14 mouse cellular contexts compared by ENCODE assay signal in the genomic region with DNA sequence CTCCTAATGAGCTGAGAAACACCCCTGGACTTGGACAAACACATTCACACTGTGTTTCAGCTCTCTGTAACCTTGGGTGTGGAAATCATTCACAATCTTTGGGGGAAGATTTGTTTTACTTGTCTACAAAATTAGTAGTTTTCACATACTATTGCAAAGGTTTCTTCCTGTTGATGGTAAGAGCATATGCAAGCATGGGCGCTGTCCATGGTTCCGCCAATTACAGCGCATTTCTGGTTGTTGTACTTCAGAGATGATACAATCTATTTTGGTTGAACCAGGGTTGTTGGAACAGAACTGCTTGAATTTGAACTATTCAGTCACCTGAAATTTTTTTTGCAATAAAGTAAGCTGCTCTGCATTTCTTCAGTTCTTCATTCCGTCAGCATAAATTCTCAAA. TPM values are rescaled to one million over a fixed set of nuclear protein-coding genes. Genes with fewer than 3 reads are reported as not detected.
DNase-seq lines count a peak whose midpoint lies in the region; ATAC-seq and TF ChIP-seq lines count a peak whose summit lies in the region.
"Had no signal": no experiment of that assay in that cellular context is flagged by ENCODE, and none has a peak within 500 bp of the region (broad histone marks: within the 10 kb centered on the region; RNA-seq: fewer than 3 reads in every experiment).

No protein-coding gene starts in this region.

- H3K4me1 ChIP-seq in kidney, embryonic 15.5 days: no peaks in the 10 kb centered on the region
- 0 out of 4 replicates have a peak, but pooled peaks cover 0 to 3% of the 10 kb centered on the region in 2 experiments for H3K4me1 ChIP-seq in ES-E14 (ENCODE audit: control insufficient read depth in 2 of 2, insufficient read depth in 2 of 2, low read length in 2 of 2, poor library complexity in 1 of 2)
- H3K4me1 ChIP-seq in limb, embryonic 11.5 days (ENCODE audit: control insufficient read depth, insufficient read depth, low read length): no peaks in the 10 kb centered on the region
- H3K4me1 ChIP-seq: megakaryocyte, embryonic 14.5 days had no signal

- H3K27me3 ChIP-seq in kidney, embryonic 15.5 days: no peaks in the 10 kb centered on the region
- no peaks in the 10 kb centered on the region for H3K27me3 ChIP-seq in limb, embryonic 11.5 days (ENCODE audit: control insufficient read depth, insufficient read depth, low read length)
- H3K27me3 ChIP-seq: megakaryocyte, embryonic 14.5 days had no signal

- in situ Hi-C loops in ES-E14 (cut with MboI; ENCODE audit: low sequenced_read_pairs in 2 of 2, unreplicated experiment in 2 of 2): no loop called here

- 72% methylated on average over 4 of the region's 4 CpGs for WGBS in kidney, embryonic 15.5 days
- 74% methylated on average over 4 of the region's 4 CpGs for WGBS in limb, embryonic 11.5 days

- no peak overlapping the region for H3K27ac ChIP-seq in kidney, embryonic 15.5 days
- H3K27ac ChIP-seq in ES-E14 (ENCODE audit: insufficient read depth, low read depth, low read length, poor library complexity, severe bottlenecking): no peak overlapping the region
- H3K27ac ChIP-seq in limb, embryonic 11.5 days (replicated peaks; ENCODE audit: low read depth, low read length): no peak overlapping the region

- no peak overlapping the region for H3K4me3 ChIP-seq in kidney, embryonic 15.5 days (replicated peaks)
- H3K4me3 ChIP-seq in ES-E14 (ENCODE audit: insufficient read depth in 1 of 2, low read depth in 1 of 2, low read length in 2 of 2, poor library complexity in 1 of 2, severe bottlenecking in 1 of 2): no peak overlapping the region
- H3K4me3 ChIP-seq in limb, embryonic 11.5 days (ENCODE audit: low read depth, low read length): no peak overlapping the region
- H3K4me3 ChIP-seq: megakaryocyte, embryonic 14.5 days had no signal

- intact Hi-C loops in left cerebral cortex, postnatal 10 days (cut with DNase I): no loop called here

- no peaks in the 10 kb centered on the region for H3K36me3 ChIP-seq in kidney, embryonic 15.5 days
- no peaks in the 10 kb centered on the region for H3K36me3 ChIP-seq in ES-E14 (ENCODE audit: control insufficient read depth, insufficient read depth, low read length, poor library complexity, severe bottlenecking)
- no peaks in the 10 kb centered on the region for H3K36me3 ChIP-seq in limb, embryonic 11.5 days (ENCODE audit: control insufficient read depth, insufficient read depth, low read length)

- no peak overlapping the region for H3K4me2 ChIP-seq in kidney, embryonic 15.5 days
- no peak overlapping the region for H3K4me2 ChIP-seq in limb, embryonic 11.5 days (ENCODE audit: low read depth, severe bottlenecking)

- DNase-seq in kidney, postnatal 14 days: peak; percentile 6
- DNase-seq in ES-E14 (ENCODE audit: low read depth, low spot score): peak; percentile 59
- peak; percentile 70 for DNase-seq in ZHBTc4 (ENCODE audit: low read depth, low spot score)
- peak; percentile 73 for DNase-seq in limb, embryonic 11.5 days (ENCODE audit: low spot score)
- no peak for DNase-seq in left cerebral cortex, postnatal 10 days (ENCODE audit: extremely low spot score in 1 of 2, low spot score in 2 of 2)
- no peak for DNase-seq in cerebellum, adult 9-11 months
- DNase-seq: cerebellum, adult 11-12 months; heart, adult 18-20 months; liver; lung, adult 2 months; right cerebral cortex, postnatal 4 days; thymus, postnatal 14 days had no signal

- 0 out of 2 replicates have a peak, but pooled peaks cover 6% of the 10 kb centered on the region for H3K9me3 ChIP-seq in kidney, embryonic 15.5 days (replicated peaks)
- H3K9me3 ChIP-seq in ES-E14 (ENCODE audit: control insufficient read depth, insufficient read depth, low read depth, low read length): no peaks in the 10 kb centered on the region
- no peaks in the 10 kb centered on the region for H3K9me3 ChIP-seq in limb, embryonic 11.5 days (ENCODE audit: control insufficient read depth, low read length)

- H3K9ac ChIP-seq in kidney, embryonic 15.5 days: no peak overlapping the region
- H3K9ac ChIP-seq in ES-E14 (ENCODE audit: insufficient read depth, low read depth, low read length, poor library complexity, severe bottlenecking): no peak overlapping the region
- H3K9ac ChIP-seq in limb, embryonic 11.5 days (ENCODE audit: low read length): no peak overlapping the region

- ATAC-seq in kidney, embryonic 15.5 days (replicated peaks; ENCODE audit: low FRiP score): no peak
- ATAC-seq in limb, embryonic 11.5 days (ENCODE audit: insufficient number of reproducible peaks, low FRiP score, low TSS enrichment, low read depth): no peak

TF ChIP-seq in ES-E14, 5 proteins besides CTCF, POLR2A, EP300 and RAD21:
- TF ChIP-seq ZNF384 (IDR thresholded peaks at IDR 0.05; ENCODE audit: low read depth, low read length): no peak
- TF ChIP-seq HCFC1 (IDR thresholded peaks at IDR 0.05; ENCODE audit: borderline replicate concordance, insufficient read depth, low read length): no peak
- TF ChIP-seq ZC3H11A (IDR thresholded peaks at IDR 0.05; ENCODE audit: borderline replicate concordance, low read depth, low read length): no peak
- no peak for TF ChIP-seq MAFK (IDR thresholded peaks at IDR 0.05; ENCODE audit: insufficient read depth, low read depth, low read length)
- no peak for TF ChIP-seq CHD2 (IDR thresholded peaks at IDR 0.05; ENCODE audit: low read depth, low read length)
TF ChIP-seq in ES-E14: peak in this region for 0.

RNA-seq across cellular contexts. Expression of a gene that starts 16.6 kb away (rescaled TPM):
- 3.9 and 4.3 TPM in 2 replicates for polyA plus RNA-seq in kidney, embryonic 15.5 days (2015; fragmentation: Nextera tagmentation; extraction: Ambion mirVana)
- total RNA-seq in ES-E14 (2012; rRNA removed): 5.0 and 7.9 TPM in 2 replicates
- 0.31 and 0.36 TPM in 2 replicates for polyA plus RNA-seq in limb, embryonic 11.5 days (2014; fragmentation: Nextera tagmentation; extraction: Ambion mirVana)
- total RNA-seq in left cerebral cortex, postnatal 10 days (2021): 100 to 1,000 TPM; 102 TPM

Comparison
In these comparisons a context has a peak if more than half of its experiments do, and no peak if none do; other contexts are left out.
1. DNase-seq: peak in kidney, postnatal 14 days (single experiment), ES-E14 (single experiment), ZHBTc4 (single experiment) and limb, embryonic 11.5 days (single experiment); none in left cerebral cortex, postnatal 10 days (0 of 2) and cerebellum, adult 9-11 months (single experiment).
2. RNA of a gene that starts 16.6 kb away (total RNA-seq): 102 TPM in left cerebral cortex, postnatal 10 days; 5.0 to 7.9 TPM in ES-E14; every median in the first group is over 10 times any median in the second.